Mouse (Mus musculus) heart, adult 2 months (tissue): ENCODE results near the gene Fhit. TPM values are rescaled to one million over a fixed set of nuclear protein-coding genes. Genes with fewer than 3 reads are reported as not detected.
A peak's percentile ranks its signal among the peaks of the same experiment; 100 is the strongest.

Source experiments
- DNase-seq, 2 experiments: peaks; one replicate each; pipeline ENCODE4 v3.0.0; 2021
- H3K27ac ChIP-seq: fragments of 200-600 bp; 2 replicates; pipeline ENCODE4 v1.8.1; 2022
- H3K27me3 ChIP-seq: fragments of 200-500 bp; 2 replicates; pipeline ENCODE4 v1.6.1; 2012; ENCODE audit warnings: mild to moderate bottlenecking, low read length, inconsistent platforms, mixed read lengths; ENCODE audit not compliant: control insufficient read depth, insufficient read depth
- H3K36me3 ChIP-seq: fragments of 200-500 bp; 2 replicates; pipeline ENCODE4 v1.6.1; 2012; ENCODE audit warnings: low read length, inconsistent platforms; ENCODE audit not compliant: control insufficient read depth, insufficient read depth
- H3K4me1 ChIP-seq: fragments of 200-500 bp; 2 replicates; pipeline ENCODE4 v1.6.1; 2011; ENCODE audit warnings: low read length; ENCODE audit not compliant: control insufficient read depth, insufficient read depth
- H3K4me3 ChIP-seq: fragments of 200-600 bp; 2 replicates; pipeline ENCODE4 v1.8.1; 2022
- H3K79me2 ChIP-seq: fragments of 200-500 bp; replicated peaks from 2 replicates; pipeline ENCODE4 v1.6.1; 2012; ENCODE audit warnings: mild to moderate bottlenecking, inconsistent platforms, low read length, moderate library complexity, mixed read lengths; ENCODE audit not compliant: control insufficient read depth, insufficient read depth
- H3K9ac ChIP-seq: fragments of 200-500 bp; 2 replicates; pipeline ENCODE4 v1.6.1; 2012; ENCODE audit warnings: low read depth, mild to moderate bottlenecking, control low read depth, inconsistent platforms, low read length, mixed read lengths
- CTCF ChIP-seq: fragments of 200-600 bp; IDR thresholded peaks from 2 replicates; pipeline ENCODE4 v1.8.1; 2022; ENCODE audit warnings: antibody characterized with exemption, mild to moderate bottlenecking, moderate library complexity
- EP300 ChIP-seq: fragments of 200-500 bp; IDR thresholded peaks from 2 replicates; pipeline ENCODE4 v1.6.1; 2011; ENCODE audit warnings: low read depth, low read length, control low read depth; ENCODE audit not compliant: insufficient read depth
- POLR2A ChIP-seq: fragments of 200-500 bp; IDR thresholded peaks from 2 replicates; pipeline ENCODE4 v1.6.1; 2011; ENCODE audit warnings: mild to moderate bottlenecking, low read depth, low read length, control low read depth; ENCODE audit not compliant: insufficient read depth
- WGBS: fragments of 180-500 bp; shearing (Covaris S2); methylation state at CpG from one replicate; pipeline ENCODE4 v1.1.7; 2018; 5-methylcytosine and 5-hydroxymethylcytosine counted together
- intact Hi-C: fragments of 180-260 bp; cut with DNase I; formaldehyde crosslinking; loops from one replicate; pipeline ENCODE4 v1.15.1; 2025
- polyA plus RNA-seq: library from polyadenylated mRNA; depleted of rRNA; stranded (reverse); fragments of >200 nt; gene quantifications from 2 replicates; pipeline ENCODE4 v1.2.3, GENCODE M21; 2012
- total RNA-seq, 2 experiments: library from RNA; stranded (reverse); gene quantifications; 2 replicates each; pipeline ENCODE4 v1.2.3; 2021

The Fhit gene
- total and polyA plus RNA-seq, 3 experiments: 1.7 to 2.3 (median 1.7) TPM

- no peak overlapping the region for H3K9ac ChIP-seq
- no peak for DNase-seq
- H3K27ac ChIP-seq: no peak overlapping the region
- TF ChIP-seq POLR2A (no peak), EP300 (no peak), CTCF (no peak)
- WGBS: 51% methylated on average over 2 of the region's 2 CpGs
- H3K79me2 ChIP-seq: no peaks in the 10 kb centered on the region
- no peaks in the 10 kb centered on the region for H3K4me1 ChIP-seq
- H3K36me3 ChIP-seq: no peaks in the 10 kb centered on the region
- intact Hi-C loops: no loop called here
- H3K27me3 ChIP-seq: no peaks in the 10 kb centered on the region
- no peak overlapping the region for H3K4me3 ChIP-seq
Observed at GRCm38 (mm10) chr14:10630831-10631360, 530.9 kb downstream of the Fhit start.

GRCm38 (mm10) chr14:10593467-10593866, 568.4 kb downstream of the Fhit start:
- Histone ChIP-seq H3K4me3 (no peak overlapping the region), H3K9ac (no peak overlapping the region), H3K27me3 (no peaks in the 10 kb centered on the region), H3K27ac (no peak overlapping the region), H3K79me2 (no peaks in the 10 kb centered on the region), H3K4me1 (no peaks in the 10 kb centered on the region), H3K36me3 (no peaks in the 10 kb centered on the region)
- intact Hi-C loops: no loop called here
- TF ChIP-seq CTCF: no peak
- no peak for TF ChIP-seq EP300
- TF ChIP-seq POLR2A: no peak
- WGBS: 31% methylated on average over 5 of the region's 5 CpGs
- DNase-seq: no peak

- 82% methylated on average over 3 of the region's 3 CpGs for WGBS
- Histone ChIP-seq H3K4me1 (no peaks in the 10 kb centered on the region), H3K36me3 (no peaks in the 10 kb centered on the region), H3K27me3 (no peaks in the 10 kb centered on the region), H3K79me2 (no peaks in the 10 kb centered on the region), H3K27ac (no peak overlapping the region), H3K9ac (no peak overlapping the region), H3K4me3 (no peak overlapping the region)
- no peak for TF ChIP-seq POLR2A
- no peak for TF ChIP-seq CTCF
- no peak for TF ChIP-seq EP300
- DNase-seq: no peak
- intact Hi-C loops: no loop called here
Observed at GRCm38 (mm10) chr14:10568937-10569552, 592.8 kb downstream of the Fhit start.

GRCm38 (mm10) chr14:10567771-10568170, 594.1 kb downstream of the Fhit start:
- Histone ChIP-seq H3K27me3 (no peaks in the 10 kb centered on the region), H3K9ac (no peak overlapping the region), H3K27ac (no peak overlapping the region), H3K79me2 (no peaks in the 10 kb centered on the region), H3K4me3 (no peak overlapping the region), H3K36me3 (no peaks in the 10 kb centered on the region), H3K4me1 (no peaks in the 10 kb centered on the region)
- no peak for DNase-seq
- intact Hi-C loops: no loop called here
- WGBS: 86% methylated on average over 2 of the region's 2 CpGs
- TF ChIP-seq POLR2A: no peak

- Histone ChIP-seq H3K27ac (no peak overlapping the region), H3K4me3 (no peak overlapping the region), H3K27me3 (no peaks in the 10 kb centered on the region), H3K4me1 (no peaks in the 10 kb centered on the region), H3K9ac (no peak overlapping the region), H3K79me2 (no peaks in the 10 kb centered on the region), H3K36me3 (no peaks in the 10 kb centered on the region)
- TF ChIP-seq POLR2A (no peak), EP300 (no peak), CTCF (no peak)
- 22% methylated on average over 6 of the region's 6 CpGs for WGBS
- intact Hi-C loops: no loop called here
- DNase-seq: peak; percentile 5 to 19
Observed at GRCm38 (mm10) chr14:10554755-10555154, 607.1 kb downstream of the Fhit start.

- no peaks in the 10 kb centered on the region for H3K36me3 ChIP-seq
- no peaks in the 10 kb centered on the region for H3K4me1 ChIP-seq
- H3K27ac ChIP-seq: no peak overlapping the region
- no peaks in the 10 kb centered on the region for H3K79me2 ChIP-seq
- no peak for TF ChIP-seq EP300
- TF ChIP-seq POLR2A: no peak
- no peak for TF ChIP-seq CTCF
- DNase-seq: no peak
- WGBS: 75% methylated on average over 2 of the region's 2 CpGs
- intact Hi-C loops: no loop called here
- H3K27me3 ChIP-seq: no peaks in the 10 kb centered on the region
- H3K9ac ChIP-seq: no peak overlapping the region
- H3K4me3 ChIP-seq: no peak overlapping the region
Observed at GRCm38 (mm10) chr14:10548632-10549031, 613.2 kb downstream of the Fhit start.
